Mouse (Mus musculus) stomach, postnatal 0 days (tissue): ENCODE results near the gene Shisa8. TPM values are rescaled to one million over a fixed set of nuclear protein-coding genes. Genes with fewer than 3 reads are reported as not detected.

Experiments used
- ATAC-seq: fragments of 200-750 bp; cut with Nextera tagmentation; 2 replicates; pipeline ENCODE4 v1.8.0; 2017; ENCODE audit not compliant: low FRiP score, low TSS enrichment
- DNase-seq: peaks from one replicate; pipeline ENCODE4 v3.0.0-alpha.2; 2016; ENCODE audit warnings: low spot score
- H3K27ac ChIP-seq: fragments of 300-500 bp; sonication (generic); replicated peaks from 2 replicates; pipeline ENCODE4 v1.5.1; 2014; ENCODE audit warnings: mild to moderate bottlenecking, control low read depth
- H3K27me3 ChIP-seq: fragments of 300-500 bp; sonication (generic); 2 replicates; pipeline ENCODE4 v1.6.1; 2014; ENCODE audit warnings: low read length; ENCODE audit not compliant: control insufficient read depth, insufficient read depth
- H3K36me3 ChIP-seq: fragments of 300-500 bp; sonication (generic); 2 replicates; pipeline ENCODE4 v1.6.1; 2014; ENCODE audit warnings: low read length, mixed read lengths; ENCODE audit not compliant: control insufficient read depth, insufficient read depth
- H3K4me1 ChIP-seq: fragments of 300-500 bp; sonication (generic); replicated peaks from 2 replicates; pipeline ENCODE4 v1.6.1; 2014; ENCODE audit warnings: antibody characterized with exemption; ENCODE audit not compliant: control insufficient read depth, insufficient read depth
- H3K4me2 ChIP-seq: fragments of 300-500 bp; sonication (generic); replicated peaks from 2 replicates; pipeline ENCODE4 v1.6.1; 2014; ENCODE audit warnings: low read depth, mild to moderate bottlenecking, control low read depth, moderate library complexity
- H3K4me3 ChIP-seq: fragments of 300-500 bp; sonication (generic); 2 replicates; pipeline ENCODE4 v1.5.1; 2014; ENCODE audit warnings: low read depth, low read length, control low read depth
- H3K9ac ChIP-seq: fragments of 300-500 bp; sonication (generic); 2 replicates; pipeline ENCODE4 v1.6.1; 2014; ENCODE audit warnings: mild to moderate bottlenecking, low read length, control low read depth, mixed read lengths
- H3K9me3 ChIP-seq: fragments of 300-500 bp; sonication (generic); 2 replicates; pipeline ENCODE4 v1.6.1; 2016; ENCODE audit warnings: low read length; ENCODE audit not compliant: control insufficient read depth
- CTCF ChIP-seq: IDR thresholded peaks from 2 replicates; pipeline ENCODE4 v1.5.1; 2016; ENCODE audit warnings: antibody characterized with exemption, low read depth, mild to moderate bottlenecking, moderate library complexity
- EP300 ChIP-seq: optimal IDR thresholded peaks from 2 replicates; pipeline ENCODE3; 2016; ENCODE audit warnings: antibody characterized with exemption
- WGBS: fragments of 180-500 bp; shearing (Covaris S2); extraction: QIAGEN DNeasy Blood & Tissue Kit; methylation state at CpG from one replicate; pipeline ENCODE4 v1.1.7; 2014; 5-methylcytosine and 5-hydroxymethylcytosine counted together
- polyA plus RNA-seq: library from polyadenylated mRNA; unstranded; fragments of >200 nt; fragmentation: Nextera tagmentation; extraction: Ambion mirVana; gene quantifications from 2 replicates; pipeline ENCODE4 v1.2.1, GENCODE M21; 2015

Shisa8 gene
- polyA plus RNA-seq, 1 experiment from 2014 or later: 0.06 TPM

DNA sequence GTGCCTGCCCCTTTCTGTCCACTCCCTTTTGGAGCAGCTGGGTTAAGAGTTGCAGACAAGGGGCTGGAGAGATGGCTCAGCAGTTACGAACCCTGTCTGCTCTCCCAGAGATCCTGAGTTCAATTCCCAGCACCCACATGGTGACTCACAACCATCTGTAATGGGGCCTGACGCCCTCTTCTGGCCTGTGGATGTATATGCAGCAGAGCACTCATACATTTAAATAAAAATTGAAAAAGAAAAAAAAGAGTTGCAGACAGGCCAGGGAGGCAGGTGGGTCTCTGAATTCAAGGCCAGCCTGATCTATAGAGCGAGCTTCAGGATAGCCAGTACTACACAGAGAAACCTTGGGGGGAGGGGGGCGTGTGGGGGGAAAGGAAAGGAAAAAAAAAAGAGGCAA lies 25.2 kb downstream of the Shisa8 start:
- Histone ChIP-seq H3K9ac (no peak overlapping the region), H3K4me3 (no peak overlapping the region), H3K27me3 (no peaks in the 10 kb centered on the region), H3K4me2 (no peak overlapping the region), H3K9me3 (no peaks in the 10 kb centered on the region), H3K36me3 (peaks cover 63% of the 10 kb centered on the region), H3K4me1 (no peaks in the 10 kb centered on the region), H3K27ac (no peak overlapping the region)
- 81% methylated on average over 4 of the region's 4 CpGs for WGBS
- no peak for DNase-seq
- no peak for ATAC-seq
- TF ChIP-seq CTCF (peak; percentile 32; the same call in 1 of the 2 replicates), EP300 (no peak)

DNA sequence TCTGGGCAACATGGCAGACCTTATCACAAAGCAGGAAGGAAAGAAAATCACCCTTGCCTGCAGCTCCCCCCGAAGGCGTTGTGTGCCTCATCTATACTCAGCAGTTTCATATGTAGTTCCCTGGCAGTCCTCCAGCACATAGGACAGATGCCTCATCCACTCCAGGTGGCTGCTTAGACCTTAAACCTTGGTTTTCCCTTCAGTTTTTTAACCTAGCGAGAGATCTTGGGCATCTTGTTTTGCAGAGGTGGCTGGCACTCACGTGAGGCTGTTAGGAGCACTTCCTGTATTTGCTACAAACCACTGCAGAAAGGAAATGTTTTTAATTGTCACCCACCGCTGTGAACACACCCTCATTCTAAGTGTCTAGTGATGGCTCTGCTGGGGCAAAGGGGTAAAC lies 25.7 kb downstream of the Shisa8 start:
- H3K4me2 ChIP-seq: no peak overlapping the region
- H3K27me3 ChIP-seq: no peaks in the 10 kb centered on the region
- no peak for ATAC-seq
- H3K4me3 ChIP-seq: no peak overlapping the region
- DNase-seq: no peak
- no peak for TF ChIP-seq CTCF
- no peak for TF ChIP-seq EP300
- H3K27ac ChIP-seq: no peak overlapping the region
- H3K9ac ChIP-seq: no peak overlapping the region
- H3K4me1 ChIP-seq: no peaks in the 10 kb centered on the region
- 87% methylated on average over 5 of the region's 5 CpGs for WGBS
- H3K9me3 ChIP-seq: 0 out of 2 replicates have a peak, but pooled peaks cover 2% of the 10 kb centered on the region
- H3K36me3 ChIP-seq: peaks cover 64% of the 10 kb centered on the region

DNA sequence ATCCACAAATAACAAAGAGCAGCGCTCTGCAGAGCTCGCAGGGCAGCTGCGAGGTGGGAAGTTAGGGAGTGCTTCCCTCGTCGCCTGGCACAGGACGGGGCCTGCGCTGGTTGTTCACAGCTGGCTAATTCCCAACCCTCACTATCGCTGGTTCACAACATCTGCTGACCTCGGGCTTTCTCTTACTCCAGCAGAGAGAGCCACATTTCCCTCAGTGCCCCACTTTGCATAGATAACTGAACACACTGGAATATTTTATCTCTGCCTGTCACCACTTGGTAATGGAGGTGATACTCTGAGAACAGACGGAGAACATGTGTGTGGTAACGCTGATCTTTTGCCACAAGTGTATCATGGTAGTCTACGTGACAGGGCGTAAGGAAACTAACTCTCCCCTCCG lies 26.5 kb downstream of the Shisa8 start:
- no peak for ATAC-seq
- H3K27ac ChIP-seq: no peak overlapping the region
- H3K4me3 ChIP-seq: no peak overlapping the region

DNA sequence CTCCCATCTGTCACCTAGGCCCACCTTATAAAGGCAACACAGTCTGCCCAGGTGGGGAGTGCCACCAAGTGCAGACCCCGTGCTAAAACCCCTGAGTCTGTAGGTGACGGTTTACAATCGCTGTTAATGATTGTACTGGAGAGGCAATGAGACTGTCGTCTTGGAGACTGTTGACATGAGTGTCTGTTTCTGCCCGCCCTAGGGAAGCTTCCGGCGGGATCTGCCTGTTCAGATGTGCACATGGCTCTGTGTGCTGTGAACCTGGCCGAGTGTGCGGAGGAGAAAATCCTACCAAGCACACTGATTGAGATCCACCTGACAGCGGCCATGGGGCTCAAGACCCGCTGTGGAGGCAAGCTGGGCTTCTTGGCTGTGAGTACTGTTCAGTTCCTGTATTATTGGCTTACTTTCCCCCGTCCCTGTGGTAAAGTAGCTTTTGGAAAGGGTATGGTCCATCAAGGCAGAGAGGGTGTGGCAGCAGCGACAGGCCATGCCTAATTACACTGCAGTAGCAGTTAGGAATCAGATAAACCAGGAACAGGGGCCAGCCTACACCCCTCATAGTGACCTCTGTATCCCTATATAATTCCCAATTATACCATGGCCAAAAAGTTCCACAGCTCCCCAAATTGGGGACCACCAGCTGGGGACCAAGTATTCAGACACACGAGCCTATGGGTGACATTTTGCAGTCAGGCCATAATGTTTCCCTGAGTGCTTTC lies 27.4 kb downstream of the Shisa8 start:
- no peak overlapping the region for H3K27ac ChIP-seq
- ATAC-seq: no peak
- 78% methylated on average over 14 of the region's 14 CpGs for WGBS

More for the DNA sequence above, 26.5 kb downstream of the Shisa8 start:
- TF ChIP-seq EP300: no peak
- TF ChIP-seq CTCF: no peak
- Histone ChIP-seq H3K4me1 (no peaks in the 10 kb centered on the region), H3K27me3 (no peaks in the 10 kb centered on the region), H3K36me3 (peaks cover 68% of the 10 kb centered on the region), H3K9me3 (0 out of 2 replicates have a peak, but pooled peaks cover 2% of the 10 kb centered on the region), H3K4me2 (no peak overlapping the region), H3K9ac (no peak overlapping the region)
- DNase-seq: no peak
- WGBS: 75% methylated on average over 14 of the region's 14 CpGs

DNA sequence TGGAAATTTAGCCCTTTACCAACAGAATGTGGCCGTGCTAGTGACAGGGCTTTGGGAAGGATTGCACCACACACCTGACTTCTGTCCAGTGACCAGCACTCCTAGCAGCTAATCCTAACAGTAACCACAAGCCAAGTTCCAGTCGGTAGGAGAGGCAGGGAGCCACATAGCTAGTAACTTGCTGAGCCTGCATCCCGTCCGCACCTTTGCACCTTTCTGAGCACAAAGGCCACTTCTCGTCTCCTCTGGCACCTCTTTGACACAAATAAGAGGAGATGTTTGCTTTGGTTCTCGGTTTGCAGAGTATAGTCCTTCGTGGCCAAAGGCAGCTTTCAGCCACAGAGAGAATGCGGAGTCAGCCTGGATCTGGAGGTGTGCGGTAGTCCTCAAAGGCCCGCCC lies 28.0 kb downstream of the Shisa8 start:
- no peaks in the 10 kb centered on the region for H3K4me1 ChIP-seq
- no peak overlapping the region for H3K4me3 ChIP-seq
- 0 out of 2 replicates have a peak, but pooled peaks cover 2% of the 10 kb centered on the region for H3K9me3 ChIP-seq
- H3K36me3 ChIP-seq: peaks cover 75% of the 10 kb centered on the region
- no peak for TF ChIP-seq EP300
- TF ChIP-seq CTCF: no peak
- no peaks in the 10 kb centered on the region for H3K27me3 ChIP-seq
- no peak for DNase-seq
- WGBS: 73% methylated on average over 10 of the region's 10 CpGs
- H3K9ac ChIP-seq: no peak overlapping the region
- no peak for ATAC-seq
- H3K4me2 ChIP-seq: no peak overlapping the region
- H3K27ac ChIP-seq: no peak overlapping the region

More for the DNA sequence above, 27.4 kb downstream of the Shisa8 start:
- DNase-seq: no peak
- 0 out of 2 replicates have a peak, but pooled peaks cover 2% of the 10 kb centered on the region for H3K9me3 ChIP-seq
- H3K36me3 ChIP-seq: peaks cover 74% of the 10 kb centered on the region
- no peaks in the 10 kb centered on the region for H3K4me1 ChIP-seq
- no peaks in the 10 kb centered on the region for H3K27me3 ChIP-seq
- no peak overlapping the region for H3K4me3 ChIP-seq
- H3K4me2 ChIP-seq: no peak overlapping the region
- TF ChIP-seq EP300 (no peak), CTCF (no peak)
- no peak overlapping the region for H3K9ac ChIP-seq

- no peak overlapping the region for H3K9ac ChIP-seq
- H3K9me3 ChIP-seq: 0 out of 2 replicates have a peak, but pooled peaks cover 2% of the 10 kb centered on the region
- DNase-seq: no peak
- no peaks in the 10 kb centered on the region for H3K27me3 ChIP-seq
- H3K4me1 ChIP-seq: no peaks in the 10 kb centered on the region
- WGBS: 74% methylated on average over 7 of the region's 7 CpGs
- no peak for TF ChIP-seq EP300
- TF ChIP-seq CTCF: no peak
- H3K4me2 ChIP-seq: no peak overlapping the region
- H3K36me3 ChIP-seq: peaks cover 77% of the 10 kb centered on the region
- H3K4me3 ChIP-seq: no peak overlapping the region
- H3K27ac ChIP-seq: no peak overlapping the region
- no peak for ATAC-seq
Measured at GRCm38 (mm10) chr15:82184183-82184582, 28.4 kb downstream of the Shisa8 start.
